Mouse (Mus musculus): ENCODE measurements around the gene Pcf11. TPM values are rescaled to one million over a fixed set of nuclear protein-coding genes. Genes with fewer than 3 reads are reported as not detected.

The Pcf11 gene
- polyA plus RNA-seq (2012; rRNA removed) = 37.5 and 42.7 TPM in 2 replicates

- TF ChIP-seq POLR2A (IDR thresholded peaks at IDR 0.05; ENCODE audit: control insufficient read depth, extremely low read depth, insufficient read depth, low read length, poor library complexity) = peak; percentile 98
- no peak for TF ChIP-seq CTCF (IDR thresholded peaks at IDR 0.05; ENCODE audit: borderline replicate concordance, control insufficient read depth, extremely low read depth, insufficient read depth, low read length, poor library complexity)
- peak; percentile 93 for DNase-seq
- peak within 1 kb of the TSS; percentile 99 for H3K4me3 ChIP-seq (ENCODE audit: control insufficient read depth, insufficient read depth, low read length)
- no peaks in the 10 kb centered on the region for H3K27me3 ChIP-seq (ENCODE audit: control insufficient read depth, insufficient read depth, low read length)
- H3K36me3 ChIP-seq (ENCODE audit: control insufficient read depth, insufficient read depth, low read length) = peaks cover 6% of the 10 kb centered on the region; the same call in 1 of the 2 replicates
- under 1% methylated on average over 88 of the region's 88 CpGs for WGBS
- H3K4me1 ChIP-seq (replicated peaks; ENCODE audit: control insufficient read depth, insufficient read depth, low read length) = peaks cover 7% of the 10 kb centered on the region
- peak within 1 kb of the TSS; percentile 85 for H3K27ac ChIP-seq (ENCODE audit: control insufficient read depth, insufficient read depth, low read length)
These were observed at the start of gene Pcf11 for GRCm38 (mm10) chr7:92669507-92670471. Gene Pcf11 (minus strand): TSS chr7:92669934.

- Histone ChIP-seq H3K36me3 (ENCODE audit: control insufficient read depth, insufficient read depth, low read length) (no peaks in the 10 kb centered on the region), H3K4me1 (replicated peaks; ENCODE audit: control insufficient read depth, insufficient read depth, low read length) (peaks cover 4% of the 10 kb centered on the region), H3K4me3 (ENCODE audit: control insufficient read depth, insufficient read depth, low read length) (no peak overlapping the region), H3K27ac (ENCODE audit: control insufficient read depth, insufficient read depth, low read length) (no peak overlapping the region), H3K27me3 (ENCODE audit: control insufficient read depth, insufficient read depth, low read length) (no peaks in the 10 kb centered on the region)
- no peak for DNase-seq
- 83% methylated on average over 1 of the region's 1 CpGs for WGBS
- no peak for TF ChIP-seq POLR2A (IDR thresholded peaks at IDR 0.05; ENCODE audit: control insufficient read depth, extremely low read depth, insufficient read depth, low read length, poor library complexity)
- TF ChIP-seq CTCF (IDR thresholded peaks at IDR 0.05; ENCODE audit: borderline replicate concordance, control insufficient read depth, extremely low read depth, insufficient read depth, low read length, poor library complexity) = no peak
These were observed 45.3 kb upstream of the Pcf11 start for GRCm38 (mm10) chr7:92715055-92715454.

DNA sequence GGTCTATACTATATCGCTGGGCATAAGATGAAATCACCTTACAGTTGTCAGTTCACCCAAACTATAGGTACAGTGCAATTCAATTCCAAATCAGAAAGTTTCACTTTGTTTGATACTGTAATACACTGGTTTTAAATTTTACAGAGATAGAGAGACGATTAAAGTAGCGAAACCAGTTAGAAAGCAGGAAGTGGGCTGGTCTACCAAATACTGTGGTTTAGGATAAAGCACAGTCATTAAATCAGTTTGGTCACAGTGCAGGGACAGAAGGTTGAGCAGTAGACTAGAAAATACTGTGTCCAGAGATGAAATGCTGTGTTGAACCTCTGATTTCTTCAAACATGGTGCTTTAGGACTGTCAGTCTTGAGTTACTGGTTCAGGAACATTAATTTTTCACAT is 41.9 kb upstream of the Pcf11 start:
- TF ChIP-seq POLR2A (IDR thresholded peaks at IDR 0.05; ENCODE audit: control insufficient read depth, extremely low read depth, insufficient read depth, low read length, poor library complexity) (no peak), CTCF (IDR thresholded peaks at IDR 0.05; ENCODE audit: borderline replicate concordance, control insufficient read depth, extremely low read depth, insufficient read depth, low read length, poor library complexity) (no peak)
- H3K4me1 ChIP-seq (replicated peaks; ENCODE audit: control insufficient read depth, insufficient read depth, low read length) = no peaks in the 10 kb centered on the region
- no peaks in the 10 kb centered on the region for H3K27me3 ChIP-seq (ENCODE audit: control insufficient read depth, insufficient read depth, low read length)
- WGBS = 26% methylated on average over 3 of the region's 3 CpGs
- H3K36me3 ChIP-seq (ENCODE audit: control insufficient read depth, insufficient read depth, low read length) = no peaks in the 10 kb centered on the region
- no peak for DNase-seq
- no peak overlapping the region for H3K27ac ChIP-seq (ENCODE audit: control insufficient read depth, insufficient read depth, low read length)
- H3K4me3 ChIP-seq (ENCODE audit: control insufficient read depth, insufficient read depth, low read length) = no peak overlapping the region

DNA sequence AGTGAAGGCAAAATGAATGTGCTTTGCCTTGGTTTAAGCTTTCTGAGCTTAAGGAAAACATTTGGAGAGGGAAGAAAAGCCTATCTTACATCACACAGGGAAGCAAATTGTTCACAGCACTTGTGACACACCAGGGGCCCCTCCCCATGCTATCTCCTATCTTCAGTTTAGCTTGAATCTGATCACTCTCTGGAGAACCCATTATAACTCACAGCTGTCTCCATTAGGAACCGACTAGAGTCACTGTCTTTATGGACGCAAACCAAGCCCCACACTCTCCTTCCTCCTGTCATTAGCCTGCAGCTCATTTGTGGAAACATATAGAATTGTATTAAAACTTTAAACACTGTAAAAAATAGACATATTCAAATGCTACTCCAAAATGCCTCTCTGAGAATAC is 39.8 kb upstream of the Pcf11 start:
- DNase-seq = no peak
- no peak overlapping the region for H3K27ac ChIP-seq (ENCODE audit: control insufficient read depth, insufficient read depth, low read length)
- WGBS = 78% methylated on average over 2 of the region's 2 CpGs

GRCm38 (mm10) chr7:92706711-92707110 is 37.0 kb upstream of the Pcf11 start:
- DNase-seq = no peak
- no peak overlapping the region for H3K4me3 ChIP-seq (ENCODE audit: control insufficient read depth, insufficient read depth, low read length)
- H3K27me3 ChIP-seq (ENCODE audit: control insufficient read depth, insufficient read depth, low read length) = no peaks in the 10 kb centered on the region
- H3K27ac ChIP-seq (ENCODE audit: control insufficient read depth, insufficient read depth, low read length) = no peak overlapping the region
- TF ChIP-seq POLR2A (IDR thresholded peaks at IDR 0.05; ENCODE audit: control insufficient read depth, extremely low read depth, insufficient read depth, low read length, poor library complexity) = no peak
- TF ChIP-seq CTCF (IDR thresholded peaks at IDR 0.05; ENCODE audit: borderline replicate concordance, control insufficient read depth, extremely low read depth, insufficient read depth, low read length, poor library complexity) = no peak
- WGBS = 88% methylated on average over 12 of the region's 12 CpGs
- no peaks in the 10 kb centered on the region for H3K4me1 ChIP-seq (replicated peaks; ENCODE audit: control insufficient read depth, insufficient read depth, low read length)
- no peaks in the 10 kb centered on the region for H3K36me3 ChIP-seq (ENCODE audit: control insufficient read depth, insufficient read depth, low read length)

More for the DNA sequence above, 39.8 kb upstream of the Pcf11 start:
- no peaks in the 10 kb centered on the region for H3K36me3 ChIP-seq (ENCODE audit: control insufficient read depth, insufficient read depth, low read length)
- no peaks in the 10 kb centered on the region for H3K27me3 ChIP-seq (ENCODE audit: control insufficient read depth, insufficient read depth, low read length)
- TF ChIP-seq CTCF (IDR thresholded peaks at IDR 0.05; ENCODE audit: borderline replicate concordance, control insufficient read depth, extremely low read depth, insufficient read depth, low read length, poor library complexity) (no peak), POLR2A (IDR thresholded peaks at IDR 0.05; ENCODE audit: control insufficient read depth, extremely low read depth, insufficient read depth, low read length, poor library complexity) (no peak)
- H3K4me1 ChIP-seq (replicated peaks; ENCODE audit: control insufficient read depth, insufficient read depth, low read length) = no peaks in the 10 kb centered on the region
- H3K4me3 ChIP-seq (ENCODE audit: control insufficient read depth, insufficient read depth, low read length) = no peak overlapping the region

DNA sequence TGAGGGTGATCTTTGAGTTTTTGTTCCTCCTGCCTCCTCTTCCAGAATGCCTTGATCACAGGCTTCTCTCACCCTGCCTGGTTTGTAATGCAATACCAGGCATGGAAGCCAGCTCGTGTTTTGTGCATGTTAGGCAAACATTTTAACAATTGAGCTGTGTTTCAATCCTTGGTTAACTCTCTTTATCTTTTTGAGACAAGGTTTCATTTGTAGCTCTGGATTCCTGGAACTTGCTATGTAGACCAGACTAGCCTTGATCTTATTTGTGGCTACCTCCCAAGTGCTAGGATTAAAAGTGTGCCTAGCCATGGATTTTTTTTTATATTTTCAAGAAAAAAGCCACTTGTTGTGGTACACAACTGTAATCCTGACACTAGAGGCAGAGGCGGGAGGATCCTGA is 35.8 kb upstream of the Pcf11 start:
- TF ChIP-seq CTCF (IDR thresholded peaks at IDR 0.05; ENCODE audit: borderline replicate concordance, control insufficient read depth, extremely low read depth, insufficient read depth, low read length, poor library complexity) (no peak), POLR2A (IDR thresholded peaks at IDR 0.05; ENCODE audit: control insufficient read depth, extremely low read depth, insufficient read depth, low read length, poor library complexity) (no peak)
- H3K36me3 ChIP-seq (ENCODE audit: control insufficient read depth, insufficient read depth, low read length) = no peaks in the 10 kb centered on the region
- H3K4me1 ChIP-seq (replicated peaks; ENCODE audit: control insufficient read depth, insufficient read depth, low read length) = no peaks in the 10 kb centered on the region
- H3K27ac ChIP-seq (ENCODE audit: control insufficient read depth, insufficient read depth, low read length) = no peak overlapping the region
- no peak overlapping the region for H3K4me3 ChIP-seq (ENCODE audit: control insufficient read depth, insufficient read depth, low read length)
- no peaks in the 10 kb centered on the region for H3K27me3 ChIP-seq (ENCODE audit: control insufficient read depth, insufficient read depth, low read length)
- 88% methylated on average over 2 of the region's 2 CpGs for WGBS
- DNase-seq = no peak
